Comparison of ENCODE assay signal across 14 mouse cellular contexts in the genomic region with DNA sequence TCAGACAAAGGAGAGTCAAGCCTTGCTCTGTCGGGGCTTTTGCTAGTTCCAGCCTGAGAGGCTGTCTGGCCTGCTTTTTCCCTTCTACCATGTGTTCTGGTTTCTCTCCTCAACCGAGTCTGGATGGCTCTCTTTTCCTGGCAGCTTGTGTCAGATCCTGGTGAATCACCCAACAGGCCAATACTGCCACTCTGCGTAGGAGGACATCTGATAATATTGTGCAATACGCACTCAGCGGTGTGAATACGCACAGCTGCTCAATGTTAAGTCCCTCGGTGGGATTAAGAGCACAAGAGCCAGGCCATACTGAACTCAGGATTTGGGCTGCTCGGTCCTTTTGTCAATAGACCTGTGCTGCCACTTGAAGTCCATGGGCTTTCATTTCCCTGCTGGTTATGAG. TPM values are rescaled to one million over a fixed set of nuclear protein-coding genes. Genes with fewer than 3 reads are reported as not detected.
A peak's percentile ranks its signal among the peaks of the same experiment; 100 is the strongest.
DNase-seq lines count a peak whose midpoint lies in the region; ATAC-seq and TF ChIP-seq lines count a peak whose summit lies in the region.
"Had no signal": no experiment of that assay in that cellular context is flagged by ENCODE, and none has a peak within 500 bp of the region (broad histone marks: within the 10 kb centered on the region; RNA-seq: fewer than 3 reads in every experiment).

No protein-coding gene starts in this region.

- no peak for ATAC-seq in CD4-positive, CD25-positive, alpha-beta regulatory T cell, adult 4 months

- H3K4me3 ChIP-seq in myocyte, result no peak overlapping the region
- H3K4me3 ChIP-seq: hindbrain, embryonic 12.5 days; megakaryocyte, embryonic 14.5 days had no signal

- no peak for TF ChIP-seq POLR2A in myocyte (IDR thresholded peaks at IDR 0.05; ENCODE audit: insufficient read length, low read depth)

- no peaks in the 10 kb centered on the region for H3K79me2 ChIP-seq in myocyte (ENCODE audit: control insufficient read depth, insufficient read depth)

- no peaks in the 10 kb centered on the region for H3K36me3 ChIP-seq in myocyte (ENCODE audit: control insufficient read depth, insufficient read depth)
- H3K36me3 ChIP-seq: G1E; hindbrain, embryonic 12.5 days had no signal

- peak; percentile 97 for DNase-seq in heart, adult 11 months
- no peak for DNase-seq in heart, postnatal 4 days
- peak; percentile 16 for DNase-seq in ovary, adult 18-20 months (ENCODE audit: low spot score)
- no peak for DNase-seq in ovary, postnatal 36 days (ENCODE audit: low spot score)
- DNase-seq in adrenal gland, postnatal 14 days, result peak; percentile 63
- DNase-seq: cerebellum, adult 9-11 months; gastrocnemius, postnatal 10 days; kidney, adult 9 months; thymus, postnatal 4 days had no signal

- no peak overlapping the region for H3ac ChIP-seq in myocyte (ENCODE audit: control insufficient read depth, insufficient read length)

- H3K27me3 ChIP-seq in myocyte (ENCODE audit: control insufficient read depth, insufficient read depth, insufficient read length), result no peaks in the 10 kb centered on the region
- H3K27me3 ChIP-seq: hindbrain, embryonic 12.5 days; megakaryocyte, embryonic 14.5 days had no signal

- peak overlapping the region; percentile 59 for H3K4me2 ChIP-seq in myocyte (ENCODE audit: low read depth)
- H3K4me2 ChIP-seq: hindbrain, embryonic 12.5 days had no signal

TF ChIP-seq in myocyte, 11 proteins besides CTCF, POLR2A, EP300 and RAD21:
- TF ChIP-seq CEBPB (IDR thresholded peaks at IDR 0.05; ENCODE audit: insufficient read depth, poor library complexity, severe bottlenecking), result peak; percentile 100
- no peak for TF ChIP-seq E2F4 (IDR thresholded peaks at IDR 0.05; ENCODE audit: insufficient read depth)
- TF ChIP-seq MYOD1 (IDR thresholded peaks at IDR 0.05; ENCODE audit: control insufficient read depth in 1 of 3, insufficient read length in 2 of 3, low read depth in 2 of 3), result peak in 2 of 3 experiments; percentile 77 to 91
- TF ChIP-seq POLR2AphosphoS2 (IDR thresholded peaks at IDR 0.05; ENCODE audit: insufficient read length, low read depth), result no peak
- TF ChIP-seq MAX (IDR thresholded peaks at IDR 0.05; ENCODE audit: low read depth), result no peak
- no peak for TF ChIP-seq REST (IDR thresholded peaks at IDR 0.05; ENCODE audit: insufficient read depth, insufficient read length)
- TF ChIP-seq MYOG (IDR thresholded peaks at IDR 0.05; ENCODE audit: control insufficient read depth in 1 of 3, insufficient read depth in 1 of 3, insufficient read length in 2 of 3, low read depth in 2 of 3), result peak in 2 of 3 experiments; percentile 72 to 74
- TF ChIP-seq SRF (IDR thresholded peaks at IDR 0.05; ENCODE audit: control insufficient read depth, insufficient read length, low read depth), result no peak
- TF ChIP-seq TCF12 (IDR thresholded peaks at IDR 0.05; ENCODE audit: insufficient read depth, poor library complexity, severe bottlenecking), result peak; percentile 85
- no peak for TF ChIP-seq USF1 (IDR thresholded peaks at IDR 0.05; ENCODE audit: low read depth)
- TF ChIP-seq TCF3 (IDR thresholded peaks at IDR 0.05; ENCODE audit: insufficient read length, low read depth), result peak; percentile 56

RNA-seq across cellular contexts. Expression of a gene that starts 31.8 kb away (rescaled TPM):
- 10 to 100 TPM; 87.6 to 89.2 TPM for total RNA-seq in heart, postnatal 4 days (2021)
- 32.1 and 33.3 TPM in 2 replicates for total RNA-seq in adrenal gland, postnatal 14 days (2021)
- polyA plus RNA-seq in myocyte (2012; fragmentation: generic; extraction: Trizol), result 62.8 TPM
- 1 to 10 TPM in 1 of 2 experiments, under 1 TPM in 1; 0.73 to 1.0 TPM for polyA plus RNA-seq in CD4-positive, CD25-positive, alpha-beta regulatory T cell, adult 4 months (2017; shearing (Covaris generic))
- polyA plus RNA-seq: G1E had no signal

Comparison
In these comparisons a context has a peak if more than half of its experiments do, and no peak if none do; other contexts are left out.
1. DNase-seq: peak in heart, adult 11 months (single experiment), ovary, adult 18-20 months (single experiment) and adrenal gland, postnatal 14 days (single experiment); none in heart, postnatal 4 days (single experiment) and ovary, postnatal 36 days (single experiment).